8 mouse cellular contexts compared by ENCODE assay signal in genomic region chr14:25585545-25586301, GRCm38 (mm10).
DNase-seq lines count a peak whose midpoint lies in the region; ATAC-seq lines count a peak whose summit lies in the region.

No protein-coding gene starts in this region.

- H3K27ac ChIP-seq in embryonic facial prominence, embryonic 11.5 days (replicated peaks; ENCODE audit: low read depth, low read length), result peak overlapping the region; percentile 91
- H3K27ac ChIP-seq in limb, embryonic 11.5 days (replicated peaks; ENCODE audit: low read depth, low read length), result peak overlapping the region; percentile 83

- no peak overlapping the region for H3K4me3 ChIP-seq in embryonic facial prominence, embryonic 11.5 days (ENCODE audit: low read depth, low read length)
- H3K4me3 ChIP-seq in limb, embryonic 11.5 days (ENCODE audit: low read depth, low read length), result no peak overlapping the region

- DNase-seq in ovary, adult 18-20 months (ENCODE audit: low spot score), result peak; percentile 62
- DNase-seq in ovary, postnatal 10 days (ENCODE audit: low spot score), result no peak
- peak; percentile 89 for DNase-seq in embryonic facial prominence, embryonic 11.5 days (ENCODE audit: low spot score)
- peak; percentile 48 to 70 for DNase-seq in heart, postnatal 14 days
- DNase-seq in limb, embryonic 11.5 days (ENCODE audit: low spot score), result peak; percentile 84
- DNase-seq in retina, embryonic 14.5 days (ENCODE audit: low spot score), result peak; percentile 91
- DNase-seq in spleen, postnatal 4 days (ENCODE audit: low spot score in 2 of 2), result no peak
- DNase-seq in lung, adult 18-20 months, result no peak

- intact Hi-C loops in heart, postnatal 14 days (cut with DNase I), result loop anchor here (10.0 kb wide), 1 partner anchor 59 kb away; no protein-coding TSS in a partner anchor

- 24% methylated on average over 20 of the region's 21 CpGs for WGBS in embryonic facial prominence, embryonic 11.5 days
- WGBS in limb, embryonic 11.5 days, result 29% methylated on average over 21 of the region's 21 CpGs

- H3K4me1 ChIP-seq in embryonic facial prominence, embryonic 11.5 days (ENCODE audit: control insufficient read depth, insufficient read depth, low read length), result peaks cover 23% of the 10 kb centered on the region
- H3K4me1 ChIP-seq in limb, embryonic 11.5 days (ENCODE audit: control insufficient read depth, insufficient read depth, low read length), result peaks cover 44% of the 10 kb centered on the region

- peak; percentile 74 for ATAC-seq in embryonic facial prominence, embryonic 11.5 days (replicated peaks; ENCODE audit: insufficient number of reproducible peaks, low FRiP score, low TSS enrichment, low read depth)
- peak; percentile 60; the same call in 1 of the 2 replicates for ATAC-seq in limb, embryonic 11.5 days (ENCODE audit: insufficient number of reproducible peaks, low FRiP score, low TSS enrichment, low read depth)

- H3K9ac ChIP-seq in embryonic facial prominence, embryonic 11.5 days (replicated peaks; ENCODE audit: low read length), result peak overlapping the region; percentile 63
- peak overlapping the region; percentile 48 for H3K9ac ChIP-seq in limb, embryonic 11.5 days (ENCODE audit: low read length)

- H3K36me3 ChIP-seq in embryonic facial prominence, embryonic 11.5 days (replicated peaks; ENCODE audit: control insufficient read depth, insufficient read depth, low read depth, low read length), result peaks cover 2% of the 10 kb centered on the region
- peaks cover 6% of the 10 kb centered on the region for H3K36me3 ChIP-seq in limb, embryonic 11.5 days (ENCODE audit: control insufficient read depth, insufficient read depth, low read length)

- H3K4me2 ChIP-seq in embryonic facial prominence, embryonic 11.5 days (ENCODE audit: low read depth, low read length), result no peak overlapping the region
- no peak overlapping the region for H3K4me2 ChIP-seq in limb, embryonic 11.5 days (ENCODE audit: low read depth, severe bottlenecking)

- H3K27me3 ChIP-seq in embryonic facial prominence, embryonic 11.5 days (ENCODE audit: control insufficient read depth, insufficient read depth, low read length), result no peaks in the 10 kb centered on the region
- H3K27me3 ChIP-seq in limb, embryonic 11.5 days (ENCODE audit: control insufficient read depth, insufficient read depth, low read length), result no peaks in the 10 kb centered on the region

- no peaks in the 10 kb centered on the region for H3K9me3 ChIP-seq in embryonic facial prominence, embryonic 11.5 days (replicated peaks; ENCODE audit: control insufficient read depth, low read length)
- H3K9me3 ChIP-seq in limb, embryonic 11.5 days (ENCODE audit: control insufficient read depth, low read length), result no peaks in the 10 kb centered on the region

Comparison
In these comparisons a context has a peak if more than half of its experiments do, and no peak if none do; other contexts are left out.
1. DNase-seq: peak in ovary, adult 18-20 months (single experiment), embryonic facial prominence, embryonic 11.5 days (single experiment), heart, postnatal 14 days (2 of 2), limb, embryonic 11.5 days (single experiment) and retina, embryonic 14.5 days (single experiment); none in ovary, postnatal 10 days (single experiment), spleen, postnatal 4 days (0 of 2) and lung, adult 18-20 months (0 of 2).